Mouse (Mus musculus) layer of hippocampus, adult 6 months (tissue): Measurements from ENCODE around the gene Smpd3. TPM values are rescaled to one million over a fixed set of nuclear protein-coding genes. Genes with fewer than 3 reads are reported as not detected.

Experiments
- long read RNA-seq, 2 experiments: library from polyadenylated mRNA; unstranded; transcript quantifications; one replicate each; pipeline ENCODE4 v2.0.0; 2019 to 2020
- polyA plus RNA-seq: library from polyadenylated mRNA; unstranded; fragments of <200 nt; fragmentation: Nextera tagmentation; gene quantifications from 2 replicates; pipeline ENCODE4 v1.2.3, GENCODE M21; 2021

Gene Smpd3
- polyA plus RNA-seq = 29.6 and 35.3 TPM in 2 replicates
- long read RNA-seq, experiment 1, full-length matches to known transcripts = 5 of 33 reads
- long read RNA-seq, experiment 1, partial matches to known transcripts = 3 of 33 reads
- long read RNA-seq, experiment 1, other reads (novel, unspliced or antisense) = 25 of 33 reads
- long read RNA-seq, experiment 2, full-length matches to known transcripts = 74 of 127 reads
- long read RNA-seq, experiment 2, partial matches to known transcripts = 39 of 127 reads
- long read RNA-seq, experiment 2, other reads (novel, unspliced or antisense) = 14 of 127 reads

DNA sequence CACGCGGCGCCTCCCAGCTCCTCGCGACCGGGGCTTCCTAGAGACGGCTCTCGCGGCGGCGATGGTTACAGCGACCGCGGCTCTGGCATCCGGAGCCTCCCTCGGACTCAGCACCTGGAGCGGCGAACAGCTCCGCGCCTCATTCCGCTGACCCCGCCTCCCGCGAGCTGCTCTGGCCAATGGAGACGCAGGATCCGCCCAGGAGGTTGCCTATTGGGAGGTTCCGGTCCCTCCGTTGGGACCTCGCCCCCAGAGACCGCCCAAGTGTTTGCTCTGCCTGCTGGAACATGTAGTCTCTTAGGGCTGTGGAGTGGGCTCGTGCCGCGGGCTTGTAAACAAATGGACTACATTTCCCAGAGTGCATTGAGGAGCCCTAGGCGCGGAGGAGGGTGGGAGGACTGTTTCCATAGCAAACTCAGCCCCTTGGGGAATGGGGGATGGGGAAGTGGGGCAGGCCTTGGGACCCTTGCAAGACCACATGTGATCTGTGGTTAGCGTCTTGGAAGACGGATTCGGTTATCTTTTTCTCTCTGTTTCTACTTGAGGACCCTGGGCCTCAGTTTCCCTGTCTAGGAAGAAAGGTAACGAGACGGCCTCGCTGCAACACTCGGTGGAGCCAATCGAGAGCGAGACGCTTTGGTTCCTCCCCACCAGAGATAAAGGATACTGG lies at the start of gene Smpd3:
Smpd3 (minus strand) TSS at position 137 of the 670 bp plus-strand sequence.

DNA sequence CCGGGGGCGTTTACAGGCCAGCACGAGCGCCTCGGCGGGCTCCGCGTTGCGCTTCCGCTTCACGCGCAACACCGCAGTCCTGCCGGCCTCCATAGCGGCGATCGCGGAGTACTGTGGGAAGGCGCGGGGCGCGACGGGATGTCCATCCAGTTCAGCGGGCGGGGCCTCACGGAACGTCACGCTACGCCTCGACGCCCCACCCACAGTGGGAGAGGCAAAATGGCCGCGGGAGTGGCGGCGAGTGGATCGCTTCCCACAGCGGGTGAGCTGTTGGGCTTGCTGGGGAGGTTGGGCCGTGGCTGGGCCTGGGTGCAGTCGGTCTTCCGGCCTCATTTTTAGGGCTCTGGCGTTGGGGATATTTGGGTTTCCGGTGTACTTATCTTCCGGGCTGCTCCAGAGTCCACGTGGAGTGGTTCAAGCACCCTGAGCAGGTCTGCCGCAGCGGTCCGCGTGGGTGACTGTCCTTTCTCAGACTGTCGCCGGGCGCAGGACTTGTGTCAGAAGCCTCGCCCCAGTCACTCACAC lies 126.9 kb downstream of the Smpd3 start, which contains the start of the genes Slc7a6os and Prmt7:
Slc7a6os (minus strand) TSS at position 115 of the 525 bp plus-strand sequence.
Prmt7 (plus strand) TSS at position 116 of the 525 bp plus-strand sequence.

Other genes with a start within 250 kb of the Smpd3 start
- not detected in 2 replicates for gene Esrp2, start 201.0 kb downstream of the Smpd3 start, polyA plus RNA-seq
- 7.8 and 8.0 TPM in 2 replicates for gene Pla2g15, start 187.6 kb downstream of the Smpd3 start, polyA plus RNA-seq
- 18.8 and 22.9 TPM in 2 replicates for gene Slc7a6, start 169.1 kb downstream of the Smpd3 start, polyA plus RNA-seq
- gene Slc7a6os, start 127.1 kb downstream of the Smpd3 start, polyA plus RNA-seq = 7.5 and 7.6 TPM in 2 replicates
- 32.4 and 37.9 TPM in 2 replicates for gene Prmt7, start 127.1 kb downstream of the Smpd3 start, polyA plus RNA-seq
- gene Zfp90, start 77.3 kb upstream of the Smpd3 start, polyA plus RNA-seq = 7.2 TPM in 2 replicates
- not detected in 2 replicates for gene 6030452D12Rik, start 162.5 kb upstream of the Smpd3 start, polyA plus RNA-seq
- gene Cdh3, start 172.9 kb upstream of the Smpd3 start, polyA plus RNA-seq = 0.05 and 0.72 TPM in 2 replicates
- 9.7 and 12.7 TPM in 2 replicates for gene Gm10073, start 235.5 kb upstream of the Smpd3 start, polyA plus RNA-seq